Mouse (Mus musculus): ENCODE measurements around the gene Polr2i. TPM values are rescaled to one million over a fixed set of nuclear protein-coding genes. Genes with fewer than 3 reads are reported as not detected.

Gene Polr2i
- polyA plus RNA-seq, 1 experiment from 2014 or later: 182 TPM

DNA sequence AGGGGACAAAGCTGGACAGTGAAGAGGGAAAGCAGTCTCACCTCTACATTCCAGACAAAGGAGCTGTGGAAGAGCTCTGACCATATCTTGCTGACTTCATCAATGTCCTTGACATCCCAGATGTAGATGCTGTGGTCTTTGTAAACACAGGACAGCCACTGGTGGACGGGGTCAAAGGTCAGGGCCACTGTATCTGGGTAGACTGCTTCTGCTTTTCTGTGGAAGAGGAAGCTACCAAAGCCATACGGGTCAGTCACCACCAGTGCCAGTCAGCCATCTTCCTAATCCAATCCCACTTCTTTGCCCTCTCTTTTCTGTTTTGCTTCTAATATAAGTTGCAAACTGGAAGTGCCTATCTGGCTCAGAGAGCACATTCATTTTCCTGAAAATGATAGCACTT, 33.3 kb downstream of the Polr2i start:
- H3K36me3 ChIP-seq (ENCODE audit: control insufficient read depth, insufficient read depth, low read length): peaks cover 9% of the 10 kb centered on the region
- no peak overlapping the region for H3K27ac ChIP-seq (replicated peaks; ENCODE audit: low read depth, low read length)
- WGBS: 86% methylated on average over 2 of the region's 2 CpGs
- DNase-seq (ENCODE audit: low spot score) (no peak), ATAC-seq (ENCODE audit: insufficient number of reproducible peaks, low FRiP score, low TSS enrichment, low read depth) (no peak)
- H3K27me3 ChIP-seq (ENCODE audit: control insufficient read depth, insufficient read depth, low read length): no peaks in the 10 kb centered on the region
- no peak overlapping the region for H3K9ac ChIP-seq (ENCODE audit: low read length)
- H3K9me3 ChIP-seq (ENCODE audit: control insufficient read depth, low read length): no peaks in the 10 kb centered on the region
- no peak overlapping the region for H3K4me3 ChIP-seq (ENCODE audit: low read depth, low read length)
- no peak overlapping the region for H3K4me2 ChIP-seq (ENCODE audit: low read depth, severe bottlenecking)
- H3K4me1 ChIP-seq (ENCODE audit: control insufficient read depth, insufficient read depth, low read length): no peaks in the 10 kb centered on the region

DNA sequence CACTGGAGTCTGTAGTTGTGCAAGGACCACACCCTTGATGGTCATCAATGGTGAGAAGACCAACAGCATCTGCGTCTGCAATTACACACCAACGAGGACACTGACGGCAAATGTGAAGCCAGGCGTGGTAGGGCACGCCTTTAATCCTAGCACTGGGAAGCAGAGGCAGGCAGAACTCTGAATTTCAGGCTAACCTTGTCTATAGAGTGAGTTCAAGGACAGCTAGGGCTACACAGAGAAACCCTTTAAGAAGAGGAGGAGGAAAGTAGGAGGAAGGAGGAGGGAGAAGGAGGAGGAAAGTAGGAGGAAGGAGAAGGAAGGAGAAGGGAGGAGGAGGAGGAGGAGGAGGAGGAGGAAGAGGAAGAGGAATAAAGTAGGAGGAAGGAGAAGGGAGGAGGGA, 33.8 kb downstream of the Polr2i start:
- no peak for DNase-seq (ENCODE audit: low spot score)
- 93% methylated on average over 5 of the region's 5 CpGs for WGBS
- peaks cover 11% of the 10 kb centered on the region for H3K36me3 ChIP-seq (ENCODE audit: control insufficient read depth, insufficient read depth, low read length)

DNA sequence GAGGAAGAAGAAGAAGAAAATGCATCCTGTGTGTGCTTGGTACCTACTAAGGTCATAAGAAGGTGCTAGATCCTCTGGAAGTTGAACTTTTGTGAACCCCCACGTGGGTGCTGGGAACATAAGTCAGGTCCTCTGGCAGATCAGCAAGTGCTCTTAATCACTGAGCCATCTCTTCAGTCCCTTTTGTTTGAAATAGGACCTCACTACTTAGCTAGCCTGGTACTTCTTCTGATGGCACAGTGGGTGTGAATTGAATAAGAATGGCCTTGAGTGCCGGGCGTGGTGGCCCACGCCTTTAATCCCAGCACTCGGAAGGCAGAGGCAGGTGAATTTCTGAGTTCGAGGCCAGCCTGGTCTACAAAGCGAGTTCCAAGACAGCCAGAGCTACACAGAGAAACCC, 34.2 kb downstream of the Polr2i start:
- Histone ChIP-seq H3K9me3 (ENCODE audit: control insufficient read depth, low read length) (no peaks in the 10 kb centered on the region), H3K4me2 (ENCODE audit: low read depth, severe bottlenecking) (no peak overlapping the region), H3K36me3 (ENCODE audit: control insufficient read depth, insufficient read depth, low read length) (peaks cover 13% of the 10 kb centered on the region), H3K27me3 (ENCODE audit: control insufficient read depth, insufficient read depth, low read length) (no peaks in the 10 kb centered on the region), H3K27ac (replicated peaks; ENCODE audit: low read depth, low read length) (no peak overlapping the region), H3K4me1 (ENCODE audit: control insufficient read depth, insufficient read depth, low read length) (no peaks in the 10 kb centered on the region), H3K9ac (ENCODE audit: low read length) (no peak overlapping the region), H3K4me3 (ENCODE audit: low read depth, low read length) (no peak overlapping the region)
- no peak for ATAC-seq (ENCODE audit: insufficient number of reproducible peaks, low FRiP score, low TSS enrichment, low read depth)
- WGBS: 89% methylated on average over 7 of the region's 7 CpGs
- DNase-seq (ENCODE audit: low spot score): no peak

More for the DNA sequence above, 33.8 kb downstream of the Polr2i start:
- Histone ChIP-seq H3K9me3 (ENCODE audit: control insufficient read depth, low read length) (no peaks in the 10 kb centered on the region), H3K4me3 (ENCODE audit: low read depth, low read length) (no peak overlapping the region), H3K27me3 (ENCODE audit: control insufficient read depth, insufficient read depth, low read length) (no peaks in the 10 kb centered on the region), H3K27ac (replicated peaks; ENCODE audit: low read depth, low read length) (no peak overlapping the region), H3K4me2 (ENCODE audit: low read depth, severe bottlenecking) (no peak overlapping the region), H3K4me1 (ENCODE audit: control insufficient read depth, insufficient read depth, low read length) (no peaks in the 10 kb centered on the region), H3K9ac (ENCODE audit: low read length) (no peak overlapping the region)
- no peak for ATAC-seq (ENCODE audit: insufficient number of reproducible peaks, low FRiP score, low TSS enrichment, low read depth)

DNA sequence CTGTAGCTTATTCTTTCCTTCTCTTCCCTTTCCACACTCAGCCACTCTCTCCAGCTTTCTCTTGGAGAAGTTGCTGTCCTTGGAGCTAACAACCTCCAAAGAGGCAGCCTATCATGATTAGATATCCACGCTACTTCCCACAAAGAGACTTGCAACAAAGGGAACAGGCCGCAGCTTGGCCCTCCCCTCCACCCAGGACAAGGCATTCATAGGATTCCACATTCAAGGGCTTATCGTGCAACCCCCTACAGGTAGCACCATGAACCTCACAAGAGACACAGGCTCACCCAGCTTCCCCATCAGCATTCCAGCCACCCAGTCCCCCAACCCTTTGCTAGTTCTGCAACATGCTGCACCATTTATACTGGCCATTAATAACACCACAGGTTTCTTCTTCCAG, 35.0 kb downstream of the Polr2i start:
- Histone ChIP-seq H3K36me3 (ENCODE audit: control insufficient read depth, insufficient read depth, low read length) (peaks cover 13% of the 10 kb centered on the region), H3K4me3 (ENCODE audit: low read depth, low read length) (no peak overlapping the region), H3K27ac (replicated peaks; ENCODE audit: low read depth, low read length) (no peak overlapping the region), H3K9me3 (ENCODE audit: control insufficient read depth, low read length) (no peaks in the 10 kb centered on the region), H3K4me1 (ENCODE audit: control insufficient read depth, insufficient read depth, low read length) (no peaks in the 10 kb centered on the region), H3K9ac (ENCODE audit: low read length) (no peak overlapping the region), H3K27me3 (ENCODE audit: control insufficient read depth, insufficient read depth, low read length) (no peaks in the 10 kb centered on the region), H3K4me2 (ENCODE audit: low read depth, severe bottlenecking) (no peak overlapping the region)
- DNase-seq (ENCODE audit: low spot score): no peak
- WGBS: 92% methylated on average over 3 of the region's 3 CpGs
- no peak for ATAC-seq (ENCODE audit: insufficient number of reproducible peaks, low FRiP score, low TSS enrichment, low read depth)

DNA sequence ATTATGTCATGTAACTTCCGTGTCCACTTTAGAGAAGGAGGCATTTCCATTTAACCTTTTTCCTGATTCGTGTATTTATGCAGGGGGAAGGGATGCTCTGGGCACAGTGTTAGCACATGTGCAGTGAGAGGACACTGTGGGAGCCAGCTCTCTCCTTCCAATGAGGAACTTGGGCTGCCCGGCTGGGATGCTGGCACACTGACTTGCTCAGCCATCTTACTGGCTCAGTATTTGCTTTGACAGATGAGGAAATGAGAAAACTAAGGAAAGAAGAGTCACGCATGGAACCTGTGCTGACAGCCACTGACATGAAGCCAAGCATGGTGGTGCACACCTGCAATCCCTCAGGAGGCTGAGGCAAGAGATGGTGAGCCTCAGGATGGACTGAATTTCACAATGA, 37.9 kb downstream of the Polr2i start:
- Histone ChIP-seq H3K27me3 (ENCODE audit: control insufficient read depth, insufficient read depth, low read length) (no peaks in the 10 kb centered on the region), H3K9ac (ENCODE audit: low read length) (no peak overlapping the region), H3K4me2 (ENCODE audit: low read depth, severe bottlenecking) (no peak overlapping the region), H3K9me3 (ENCODE audit: control insufficient read depth, low read length) (no peaks in the 10 kb centered on the region), H3K36me3 (ENCODE audit: control insufficient read depth, insufficient read depth, low read length) (peaks cover 13% of the 10 kb centered on the region), H3K4me3 (ENCODE audit: low read depth, low read length) (no peak overlapping the region), H3K27ac (replicated peaks; ENCODE audit: low read depth, low read length) (no peak overlapping the region), H3K4me1 (ENCODE audit: control insufficient read depth, insufficient read depth, low read length) (no peaks in the 10 kb centered on the region)
- ATAC-seq (ENCODE audit: insufficient number of reproducible peaks, low FRiP score, low TSS enrichment, low read depth) (no peak), DNase-seq (ENCODE audit: low spot score) (no peak)
- 91% methylated on average over 4 of the region's 4 CpGs for WGBS

DNA sequence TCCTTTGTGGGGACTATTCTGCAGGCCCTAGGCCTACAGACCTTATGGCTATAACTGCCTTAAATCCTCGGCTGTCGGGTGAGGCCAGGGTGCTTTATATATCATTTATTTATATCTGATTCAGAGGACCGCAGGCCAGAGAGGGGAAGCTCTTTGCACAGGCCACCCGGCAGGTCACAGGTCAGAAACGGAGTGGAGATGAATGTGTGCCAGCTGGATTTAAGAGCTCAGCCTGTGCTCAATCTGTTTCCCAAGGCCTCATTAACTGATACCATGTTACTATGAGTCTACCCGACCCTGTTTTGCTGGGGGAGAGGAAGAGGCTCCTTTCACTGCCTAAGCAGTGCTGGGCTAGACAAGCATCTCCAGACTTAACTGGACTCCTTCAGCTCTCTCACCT, 42.6 kb downstream of the Polr2i start:
- 62% methylated on average over 6 of the region's 6 CpGs for WGBS
- H3K27ac ChIP-seq (replicated peaks; ENCODE audit: low read depth, low read length): no peak overlapping the region
- H3K9me3 ChIP-seq (ENCODE audit: control insufficient read depth, low read length): no peaks in the 10 kb centered on the region
- H3K4me2 ChIP-seq (ENCODE audit: low read depth, severe bottlenecking): no peak overlapping the region
- H3K9ac ChIP-seq (ENCODE audit: low read length): no peak overlapping the region
- no peaks in the 10 kb centered on the region for H3K27me3 ChIP-seq (ENCODE audit: control insufficient read depth, insufficient read depth, low read length)
- DNase-seq (ENCODE audit: low spot score): no peak
- no peak for ATAC-seq (ENCODE audit: insufficient number of reproducible peaks, low FRiP score, low TSS enrichment, low read depth)
- peaks cover 6% of the 10 kb centered on the region; the same call in 1 of the 2 replicates for H3K36me3 ChIP-seq (ENCODE audit: control insufficient read depth, insufficient read depth, low read length)
- H3K4me3 ChIP-seq (ENCODE audit: low read depth, low read length): no peak overlapping the region
- no peaks in the 10 kb centered on the region for H3K4me1 ChIP-seq (ENCODE audit: control insufficient read depth, insufficient read depth, low read length)

DNA sequence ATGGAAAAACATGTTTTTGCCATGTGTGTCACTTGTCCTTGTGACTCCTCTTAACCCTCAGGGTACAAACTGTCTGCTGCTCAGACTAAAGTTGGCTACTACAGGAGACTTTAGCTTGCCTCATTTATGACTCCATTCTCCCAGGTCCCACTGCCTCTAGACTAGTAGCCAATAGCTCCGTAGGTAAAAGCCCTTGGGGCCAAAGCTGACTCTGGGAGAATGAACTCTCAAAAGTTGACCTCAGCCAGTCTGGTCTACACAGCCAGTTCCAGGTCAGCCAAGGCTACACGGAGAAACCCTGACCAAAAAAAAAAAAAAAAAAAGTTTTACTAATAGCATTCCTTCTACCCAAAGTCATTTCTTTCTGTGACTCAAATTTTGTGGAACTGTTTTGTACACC, 47.2 kb downstream of the Polr2i start:
- DNase-seq (ENCODE audit: low spot score) (no peak), ATAC-seq (ENCODE audit: insufficient number of reproducible peaks, low FRiP score, low TSS enrichment, low read depth) (no peak)
- H3K9ac ChIP-seq (ENCODE audit: low read length): no peak overlapping the region
- WGBS: 60% methylated on average over 2 of the region's 2 CpGs
- no peaks in the 10 kb centered on the region for H3K27me3 ChIP-seq (ENCODE audit: control insufficient read depth, insufficient read depth, low read length)
- no peaks in the 10 kb centered on the region for H3K36me3 ChIP-seq (ENCODE audit: control insufficient read depth, insufficient read depth, low read length)
- no peak overlapping the region for H3K27ac ChIP-seq (replicated peaks; ENCODE audit: low read depth, low read length)
- 0 out of 2 replicates have a peak, but pooled peaks cover 4% of the 10 kb centered on the region for H3K4me1 ChIP-seq (ENCODE audit: control insufficient read depth, insufficient read depth, low read length)
- H3K4me3 ChIP-seq (ENCODE audit: low read depth, low read length): 0 out of 2 replicates have a peak overlapping the region, but pooled peaks have one; percentile 81
- peak overlapping the region; percentile 49; the same call in 1 of the 2 replicates for H3K4me2 ChIP-seq (ENCODE audit: low read depth, severe bottlenecking)
- no peaks in the 10 kb centered on the region for H3K9me3 ChIP-seq (ENCODE audit: control insufficient read depth, low read length)

DNA sequence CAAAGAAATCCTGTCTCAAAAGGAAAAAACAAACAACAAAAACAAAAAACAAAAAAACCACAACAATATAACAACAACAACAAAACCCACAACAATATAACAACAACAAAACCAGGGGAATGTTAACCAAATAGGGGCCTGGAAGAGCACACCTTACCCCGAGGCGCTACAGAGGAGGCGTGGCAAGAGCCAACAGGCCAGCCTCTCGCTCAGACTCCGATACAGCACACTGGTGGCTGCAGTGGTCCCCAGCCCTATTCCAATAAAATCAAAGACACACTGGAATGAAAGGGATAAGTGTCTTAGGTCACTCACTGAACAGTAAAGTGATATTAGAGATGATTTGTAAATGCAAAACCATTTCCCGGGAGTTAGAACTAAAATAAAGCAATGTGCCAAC, 47.8 kb downstream of the Polr2i start:
- Histone ChIP-seq H3K27ac (replicated peaks; ENCODE audit: low read depth, low read length) (no peak overlapping the region), H3K4me2 (ENCODE audit: low read depth, severe bottlenecking) (peak overlapping the region; percentile 49), H3K9ac (ENCODE audit: low read length) (no peak overlapping the region), H3K9me3 (ENCODE audit: control insufficient read depth, low read length) (no peaks in the 10 kb centered on the region), H3K4me1 (ENCODE audit: control insufficient read depth, insufficient read depth, low read length) (0 out of 2 replicates have a peak, but pooled peaks cover 4% of the 10 kb centered on the region), H3K36me3 (ENCODE audit: control insufficient read depth, insufficient read depth, low read length) (no peaks in the 10 kb centered on the region), H3K4me3 (ENCODE audit: low read depth, low read length) (peak overlapping the region; percentile 81), H3K27me3 (ENCODE audit: control insufficient read depth, insufficient read depth, low read length) (no peaks in the 10 kb centered on the region)
- DNase-seq (ENCODE audit: low spot score) (peak; percentile 44), ATAC-seq (ENCODE audit: insufficient number of reproducible peaks, low FRiP score, low TSS enrichment, low read depth) (no peak)
- WGBS: under 1% methylated on average over 6 of the region's 6 CpGs

Data from limb, embryonic 11.5 days (tissue).